Mouse (Mus musculus): ENCODE measurements around the gene Epha10.

- TF ChIP-seq CTCF (conservative IDR thresholded peaks at IDR 0.05; ENCODE audit: insufficient read depth, insufficient read length, low read depth, low read length) (no peak), POLR2A (IDR thresholded peaks at IDR 0.05; ENCODE audit: low read depth, low read length) (no peak)
Observed at GRCm38 (mm10) chr4:124943781-124944180, 63.1 kb downstream of the Epha10 start.

All from kidney, adult 2 months (tissue).